Mouse (Mus musculus) ES-E14 (cell line): ENCODE data around the gene Dse. TPM values are rescaled to one million over a fixed set of nuclear protein-coding genes. Genes with fewer than 3 reads are reported as not detected.

Source experiments
- DNase-seq: peaks from one replicate; pipeline ENCODE4 v3.0.0-alpha.2; 2013; ENCODE audit warnings: low read depth, low spot score
- H3K27ac ChIP-seq: 2 replicates; pipeline ENCODE4 v1.5.1; 2012; ENCODE audit warnings: low read depth, mild to moderate bottlenecking, low read length, moderate library complexity, mixed read lengths; ENCODE audit not compliant: poor library complexity, insufficient read depth, severe bottlenecking
- H3K36me3 ChIP-seq: 2 replicates; pipeline ENCODE4 v1.6.1; 2012; ENCODE audit warnings: mild to moderate bottlenecking, low read length, moderate library complexity, mixed read lengths; ENCODE audit not compliant: control insufficient read depth, poor library complexity, insufficient read depth, severe bottlenecking
- H3K4me1 ChIP-seq, 2 experiments: fragments of 150-350 bp in 1 of 2; sonication (generic) in 1 of 2; 2 replicates each; pipeline ENCODE4 v1.6.1; 2012; ENCODE audit warnings: low read length in 2 of 2, mild to moderate bottlenecking in 1 of 2, mixed read lengths in 1 of 2; ENCODE audit not compliant: control insufficient read depth in 2 of 2, insufficient read depth in 2 of 2, poor library complexity in 1 of 2
- H3K4me3 ChIP-seq, 2 experiments: fragments of 150-350 bp in 1 of 2; sonication (generic) in 1 of 2; 2 replicates each; pipeline ENCODE4 v1.5.1; 2012; ENCODE audit warnings: low read length in 2 of 2, low read depth in 1 of 2, mild to moderate bottlenecking in 1 of 2, mixed read lengths in 1 of 2; ENCODE audit not compliant: insufficient read depth in 1 of 2, poor library complexity in 1 of 2, severe bottlenecking in 1 of 2
- H3K9ac ChIP-seq: 2 replicates; pipeline ENCODE4 v1.6.1; 2012; ENCODE audit warnings: low read depth, mild to moderate bottlenecking, low read length, mixed read lengths; ENCODE audit not compliant: poor library complexity, insufficient read depth, severe bottlenecking
- H3K9me3 ChIP-seq: fragments of 150-350 bp; sonication (generic); 2 replicates; pipeline ENCODE4 v1.6.1; 2012; ENCODE audit warnings: low read depth, mild to moderate bottlenecking, low read length; ENCODE audit not compliant: control insufficient read depth, insufficient read depth
- CHD2 ChIP-seq: IDR thresholded peaks from 2 replicates; pipeline ENCODE4 v1.6.1; 2014; ENCODE audit warnings: mild to moderate bottlenecking, low read depth, low read length, inconsistent platforms
- HCFC1 ChIP-seq: IDR thresholded peaks from 2 replicates; pipeline ENCODE4 v1.6.1; 2012; ENCODE audit warnings: low read length, inconsistent platforms, borderline replicate concordance; ENCODE audit not compliant: insufficient read depth
- MAFK ChIP-seq: IDR thresholded peaks from 2 replicates; pipeline ENCODE4 v1.6.1; 2014; ENCODE audit warnings: mild to moderate bottlenecking, low read depth, low read length, inconsistent platforms; ENCODE audit not compliant: insufficient read depth
- ZC3H11A ChIP-seq: IDR thresholded peaks from 2 replicates; pipeline ENCODE4 v1.6.1; 2012; ENCODE audit warnings: low read depth, mild to moderate bottlenecking, inconsistent platforms, low read length, borderline replicate concordance
- ZNF384 ChIP-seq: IDR thresholded peaks from 2 replicates; pipeline ENCODE4 v1.6.1; 2012; ENCODE audit warnings: low read depth, low read length, inconsistent platforms
- in situ Hi-C, 2 experiments: fragments of 600-800 bp; cut with MboI; formaldehyde crosslinking; loops; one replicate each; pipeline ENCODE4 v1.15.1; 2025; ENCODE audit warnings: low sequenced_read_pairs in 2 of 2, inconsistent platforms in 1 of 2; ENCODE audit not compliant: unreplicated experiment in 2 of 2
- total RNA-seq: library from RNA; depleted of rRNA; stranded (reverse); fragments of 300-350 nt; gene quantifications from 2 replicates; pipeline ENCODE4 v1.2.3, GENCODE M21; 2012; rRNA removed

The Dse gene
- total RNA-seq, 1 experiment = 118 TPM

DNA sequence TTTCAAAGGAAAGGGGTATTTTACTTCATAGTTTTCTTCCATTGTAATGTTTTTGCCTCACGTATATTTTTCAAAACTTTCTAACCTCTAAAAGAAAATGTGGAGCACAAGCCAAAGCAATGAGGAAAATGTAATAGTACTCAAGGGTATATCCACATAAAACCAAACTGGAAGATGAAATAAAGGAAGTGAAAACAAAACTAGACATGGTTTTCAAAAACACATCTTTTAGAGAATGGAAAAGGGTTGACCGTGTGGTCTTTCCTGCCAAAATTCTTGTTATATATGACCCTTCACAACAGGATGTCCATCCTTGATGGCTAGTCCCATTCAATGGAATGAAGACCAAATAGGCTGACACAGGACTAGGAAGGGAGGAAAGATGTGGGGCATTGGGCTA lies 89.1 kb downstream of the Dse start:
- Histone ChIP-seq H3K9ac (no peak overlapping the region), H3K9me3 (no peaks in the 10 kb centered on the region), H3K27ac (no peak overlapping the region), H3K4me3 (no peak overlapping the region), H3K4me1 (no peaks in the 10 kb centered on the region), H3K36me3 (no peaks in the 10 kb centered on the region)
- in situ Hi-C loops = no loop called here
- DNase-seq = no peak
- TF ChIP-seq ZNF384 = no peak
- no peak for TF ChIP-seq MAFK
- no peak for TF ChIP-seq HCFC1
- TF ChIP-seq CHD2 = no peak
- TF ChIP-seq ZC3H11A = no peak

DNA sequence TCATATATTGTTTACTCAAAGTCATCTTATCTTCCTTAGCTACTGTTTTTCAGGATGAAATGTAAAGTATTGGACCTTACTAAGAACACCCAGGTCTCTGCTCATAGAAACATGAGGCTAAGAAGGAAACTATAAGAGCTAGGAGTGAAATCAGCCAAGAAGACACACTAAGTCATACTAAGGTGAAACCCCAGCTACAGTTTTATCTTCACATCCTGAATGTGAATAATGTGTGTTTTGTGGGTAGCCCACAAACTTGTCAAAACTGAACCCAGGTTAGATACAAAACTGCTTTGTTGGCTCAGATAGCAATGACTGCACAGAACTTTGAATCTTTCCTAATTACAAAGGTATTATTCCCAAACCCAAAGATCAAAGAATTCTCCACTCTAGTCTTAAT lies 89.7 kb downstream of the Dse start:
- Histone ChIP-seq H3K9me3 (no peaks in the 10 kb centered on the region), H3K4me3 (no peak overlapping the region), H3K9ac (no peak overlapping the region), H3K4me1 (no peaks in the 10 kb centered on the region), H3K27ac (no peak overlapping the region), H3K36me3 (no peaks in the 10 kb centered on the region)
- no peak for TF ChIP-seq MAFK
- TF ChIP-seq ZC3H11A = no peak
- TF ChIP-seq CHD2 = no peak
- in situ Hi-C loops = no loop called here
- no peak for DNase-seq

DNA sequence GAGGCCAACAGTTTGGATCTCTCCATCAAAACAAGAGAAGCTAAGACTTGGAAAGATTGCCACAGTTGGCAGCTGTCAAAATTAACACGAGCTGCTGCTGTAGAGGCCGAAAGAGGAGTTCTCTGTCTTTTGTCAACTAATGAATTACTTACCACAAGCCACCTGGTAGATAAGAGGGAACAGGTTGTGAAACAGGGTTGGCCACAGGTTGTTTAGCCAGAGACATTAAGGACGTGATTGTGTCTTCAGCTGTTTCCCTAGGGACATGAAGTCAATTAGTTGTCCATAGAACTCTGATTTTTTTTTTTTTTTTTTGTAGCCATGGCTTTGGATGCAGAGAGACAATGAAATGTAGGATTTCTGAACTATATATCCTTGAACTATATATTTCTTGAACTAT lies 90.4 kb downstream of the Dse start:
- Histone ChIP-seq H3K27ac (no peak overlapping the region), H3K4me3 (no peak overlapping the region), H3K9ac (no peak overlapping the region), H3K36me3 (no peaks in the 10 kb centered on the region), H3K9me3 (no peaks in the 10 kb centered on the region), H3K4me1 (no peaks in the 10 kb centered on the region)
- DNase-seq = no peak
- in situ Hi-C loops = no loop called here
- TF ChIP-seq HCFC1 (no peak), ZNF384 (no peak), CHD2 (no peak), MAFK (no peak), ZC3H11A (no peak)

DNA sequence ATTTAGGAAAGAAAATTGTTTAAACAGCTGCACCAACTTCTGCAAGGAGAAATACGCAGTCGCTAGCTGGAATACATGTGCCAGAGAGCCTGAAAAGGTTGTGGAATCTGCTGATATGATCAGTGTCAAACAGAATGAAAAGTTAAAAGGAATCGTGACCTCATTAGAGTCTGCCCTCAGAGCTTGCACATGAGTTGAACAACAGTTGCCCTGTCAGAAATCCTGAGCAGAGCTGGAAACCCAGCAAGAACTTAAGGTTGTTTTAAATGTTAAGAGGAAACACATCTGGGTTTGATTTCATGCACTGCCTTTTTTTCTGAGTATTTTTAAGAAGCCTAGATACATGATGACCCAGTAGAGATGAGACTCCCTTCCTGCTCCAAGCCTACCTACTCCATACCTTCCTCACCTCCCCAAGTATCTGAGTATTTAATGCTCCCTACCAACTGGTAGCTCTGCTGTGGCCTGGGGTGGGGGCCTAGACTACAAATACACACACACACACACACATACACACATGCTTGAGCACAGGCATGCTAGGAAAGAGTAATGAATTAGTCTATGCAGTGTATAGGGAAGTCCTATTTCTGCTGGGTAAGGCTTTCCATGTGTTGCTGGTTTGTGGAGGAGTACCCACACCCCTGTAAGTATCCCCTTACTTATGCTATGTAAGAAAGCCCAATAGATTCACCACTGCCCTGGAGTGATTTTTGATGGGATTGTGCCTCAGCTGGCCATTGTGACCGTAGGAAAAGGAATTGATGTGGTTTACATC lies 95.4 kb downstream of the Dse start:
- Histone ChIP-seq H3K4me1 (no peaks in the 10 kb centered on the region), H3K27ac (no peak overlapping the region), H3K9me3 (no peaks in the 10 kb centered on the region), H3K9ac (no peak overlapping the region), H3K36me3 (no peaks in the 10 kb centered on the region), H3K4me3 (no peak overlapping the region)
- in situ Hi-C loops = no loop called here
- TF ChIP-seq ZC3H11A (no peak), MAFK (no peak), HCFC1 (no peak), CHD2 (no peak), ZNF384 (no peak)
- no peak for DNase-seq

DNA sequence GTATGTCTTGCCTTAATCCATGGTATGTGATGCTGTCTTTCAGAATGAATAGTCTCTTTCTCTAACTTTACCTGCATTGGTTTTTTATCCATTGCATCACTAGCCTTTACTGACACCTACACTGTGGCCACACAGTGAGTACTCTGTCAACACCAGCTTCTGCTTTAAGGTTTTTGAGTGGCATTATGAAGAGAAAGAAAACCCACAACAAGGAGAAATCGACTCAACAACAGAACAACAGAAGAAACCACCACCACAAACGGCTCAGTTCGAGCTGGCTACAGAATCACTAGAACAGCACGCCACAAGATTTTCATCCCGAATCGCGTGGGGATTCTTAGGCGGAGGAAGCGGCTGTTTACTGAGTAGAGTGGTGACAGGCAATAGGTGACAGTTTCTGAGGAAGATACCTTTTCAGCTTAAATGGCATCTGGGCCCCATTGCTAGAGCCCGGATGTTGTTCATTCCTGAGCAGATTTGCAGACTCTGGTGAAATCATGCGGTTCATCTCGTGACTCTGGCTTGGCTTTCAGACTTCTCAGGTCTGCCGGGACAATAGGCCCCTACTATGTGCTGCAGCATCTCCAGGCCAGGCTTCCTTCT lies 96.6 kb downstream of the Dse start:
- Histone ChIP-seq H3K9ac (no peak overlapping the region; the same call in 1 of the 2 replicates), H3K9me3 (no peaks in the 10 kb centered on the region), H3K4me1 (no peaks in the 10 kb centered on the region), H3K4me3 (no peak overlapping the region), H3K27ac (no peak overlapping the region), H3K36me3 (no peaks in the 10 kb centered on the region)
- DNase-seq = no peak
- in situ Hi-C loops = no loop called here
- TF ChIP-seq ZNF384 = no peak
- TF ChIP-seq HCFC1 = no peak
- TF ChIP-seq MAFK = no peak
- TF ChIP-seq CHD2 = no peak
- no peak for TF ChIP-seq ZC3H11A

Other genes with a start within 250 kb of the Dse start
- gene Rwdd1, start 188.1 kb downstream of the Dse start, total RNA-seq = 106 and 149 TPM in 2 replicates
- not detected in 2 replicates for gene Trappc3l, start 170.1 kb downstream of the Dse start, total RNA-seq
- 0.04 TPM in 1 of 2 replicates, not detected in the other for gene Calhm4, start 163.4 kb downstream of the Dse start, total RNA-seq
- 1.6 TPM in 2 replicates for gene Calhm5, start 111.2 kb downstream of the Dse start, total RNA-seq
- gene Calhm6, start 79.7 kb downstream of the Dse start, total RNA-seq = 2.1 and 2.3 TPM in 2 replicates
- 14.0 and 20.9 TPM in 2 replicates for gene Tspyl1, start 74.5 kb upstream of the Dse start, total RNA-seq
- gene Tspyl4, start 89.7 kb upstream of the Dse start, total RNA-seq = 4.3 and 4.8 TPM in 2 replicates
- gene Col10a1, start 182.3 kb upstream of the Dse start, total RNA-seq = 0.09 and 0.21 TPM in 2 replicates
- gene Nt5dc1, start 210.8 kb upstream of the Dse start, total RNA-seq = 7.6 and 8.3 TPM in 2 replicates